Mouse (Mus musculus): ENCODE data around the gene Smad6. TPM values are rescaled to one million over a fixed set of nuclear protein-coding genes. Genes with fewer than 3 reads are reported as not detected.

Gene Smad6
- total and polyA plus RNA-seq, 3 experiments: 0.44 to 1.6 (median 0.98) TPM

DNA sequence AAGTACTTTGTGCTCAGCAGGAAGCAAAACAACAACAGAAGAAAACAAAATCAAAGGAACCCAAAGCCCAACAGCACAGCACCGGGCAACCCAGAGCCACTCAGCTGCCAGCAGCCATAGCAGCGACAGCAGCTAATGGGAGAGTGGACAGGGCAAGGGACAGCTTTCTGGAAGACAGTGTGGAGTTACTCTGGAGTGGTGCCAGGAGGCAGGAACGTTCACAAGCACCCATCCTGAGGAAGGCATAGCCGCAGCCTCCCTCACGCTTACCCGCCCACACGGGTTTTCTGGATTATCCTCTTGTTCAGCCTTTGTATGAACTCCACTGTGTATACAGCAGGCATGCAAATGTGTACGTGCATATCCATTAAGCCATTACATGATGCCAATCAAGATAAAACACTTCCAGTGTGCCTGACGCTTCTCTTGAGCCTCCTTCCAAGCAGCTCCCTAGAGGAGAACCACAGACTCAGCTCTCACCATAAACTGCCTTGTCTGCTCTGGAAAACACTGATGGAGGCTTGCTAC, 98.6 kb downstream of the Smad6 start:
- H3K4me1 ChIP-seq (ENCODE audit: insufficient read depth, low read depth, low read length): no peaks in the 10 kb centered on the region
- H3K27me3 ChIP-seq (ENCODE audit: insufficient read depth, low read length): peaks cover 40% of the 10 kb centered on the region
- DNase-seq (ENCODE audit: low spot score): no peak
- no peaks in the 10 kb centered on the region for H3K9me3 ChIP-seq (replicated peaks)
- H3K4me3 ChIP-seq (ENCODE audit: low read depth, low read length): no peak overlapping the region
- ATAC-seq (ENCODE audit: extremely low read depth, insufficient number of reproducible peaks, low FRiP score, poor library complexity, severe bottlenecking): no peak
- no peaks in the 10 kb centered on the region for H3K36me3 ChIP-seq (replicated peaks)
- TF ChIP-seq TAL1 (conservative IDR thresholded peaks at IDR 0.05; ENCODE audit: low read depth, low read length): no peak
- no peak for TF ChIP-seq GATA1 (IDR thresholded peaks at IDR 0.05; ENCODE audit: borderline replicate concordance, low read length)
- no peak for TF ChIP-seq GATA2 (IDR thresholded peaks at IDR 0.05; ENCODE audit: borderline replicate concordance, low read depth, low read length)
- no peak for TF ChIP-seq POLR2AphosphoS5 (IDR thresholded peaks at IDR 0.05; ENCODE audit: insufficient replicate concordance, low read depth, low read length)
- no peak for TF ChIP-seq CTCF (IDR thresholded peaks at IDR 0.05; ENCODE audit: low read depth, low read length)

- ATAC-seq (ENCODE audit: extremely low read depth, insufficient number of reproducible peaks, low FRiP score, poor library complexity, severe bottlenecking) (no peak), DNase-seq (ENCODE audit: low spot score) (no peak)
- TF ChIP-seq CTCF (IDR thresholded peaks at IDR 0.05; ENCODE audit: low read depth, low read length) (no peak), GATA2 (IDR thresholded peaks at IDR 0.05; ENCODE audit: borderline replicate concordance, low read depth, low read length) (no peak), POLR2AphosphoS5 (IDR thresholded peaks at IDR 0.05; ENCODE audit: insufficient replicate concordance, low read depth, low read length) (no peak), TAL1 (conservative IDR thresholded peaks at IDR 0.05; ENCODE audit: low read depth, low read length) (no peak)
- H3K27me3 ChIP-seq (ENCODE audit: insufficient read depth, low read length): peaks cover 33% of the 10 kb centered on the region
- no peaks in the 10 kb centered on the region for H3K9me3 ChIP-seq (replicated peaks)
- H3K4me1 ChIP-seq (ENCODE audit: insufficient read depth, low read depth, low read length): no peaks in the 10 kb centered on the region
- no peak overlapping the region for H3K4me3 ChIP-seq (ENCODE audit: low read depth, low read length)
- no peaks in the 10 kb centered on the region for H3K36me3 ChIP-seq (replicated peaks)
These were observed 102.2 kb downstream of the Smad6 start for GRCm38 (mm10) chr9:63919708-63920107.

- Histone ChIP-seq H3K4me3 (ENCODE audit: low read depth, low read length) (no peak overlapping the region), H3K4me1 (ENCODE audit: insufficient read depth, low read depth, low read length) (no peaks in the 10 kb centered on the region), H3K9me3 (replicated peaks) (no peaks in the 10 kb centered on the region), H3K27me3 (ENCODE audit: insufficient read depth, low read length) (peaks cover 32% of the 10 kb centered on the region), H3K36me3 (replicated peaks) (no peaks in the 10 kb centered on the region)
- TF ChIP-seq TAL1 (conservative IDR thresholded peaks at IDR 0.05; ENCODE audit: low read depth, low read length): no peak
- no peak for TF ChIP-seq POLR2AphosphoS5 (IDR thresholded peaks at IDR 0.05; ENCODE audit: insufficient replicate concordance, low read depth, low read length)
- no peak for TF ChIP-seq GATA1 (IDR thresholded peaks at IDR 0.05; ENCODE audit: borderline replicate concordance, low read length)
- no peak for TF ChIP-seq CTCF (IDR thresholded peaks at IDR 0.05; ENCODE audit: low read depth, low read length)
- TF ChIP-seq GATA2 (IDR thresholded peaks at IDR 0.05; ENCODE audit: borderline replicate concordance, low read depth, low read length): no peak
- DNase-seq (ENCODE audit: low spot score) (no peak), ATAC-seq (ENCODE audit: extremely low read depth, insufficient number of reproducible peaks, low FRiP score, poor library complexity, severe bottlenecking) (no peak)
These were observed 102.8 kb downstream of the Smad6 start for GRCm38 (mm10) chr9:63919001-63919555.

DNA sequence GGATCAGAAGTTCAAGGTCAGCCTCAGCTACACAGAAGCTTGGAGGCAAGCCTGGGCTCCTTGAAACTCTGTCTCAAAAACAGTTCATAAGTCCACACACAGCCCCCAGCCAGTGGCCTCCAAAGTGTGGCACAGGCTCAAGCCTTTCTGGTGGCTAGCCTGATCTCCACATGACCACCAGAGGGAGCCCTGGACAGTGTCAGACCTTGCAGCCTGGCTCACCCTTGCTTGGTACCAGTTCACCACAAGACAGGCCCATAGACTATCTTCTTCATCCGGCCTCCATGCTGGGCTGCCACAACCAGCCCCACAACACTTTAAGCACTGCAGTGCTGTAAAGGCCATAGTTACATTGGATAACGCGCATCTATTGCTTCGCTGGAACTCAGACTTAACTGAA, 103.6 kb downstream of the Smad6 start:
- ATAC-seq (ENCODE audit: extremely low read depth, insufficient number of reproducible peaks, low FRiP score, poor library complexity, severe bottlenecking) (0 out of 2 replicates have a peak, but pooled peaks have one; percentile 8), DNase-seq (ENCODE audit: low spot score) (peak; percentile 49)
- no peaks in the 10 kb centered on the region for H3K36me3 ChIP-seq (replicated peaks)
- H3K4me1 ChIP-seq (ENCODE audit: insufficient read depth, low read depth, low read length): no peaks in the 10 kb centered on the region
- H3K27me3 ChIP-seq (ENCODE audit: insufficient read depth, low read length): peaks cover 31% of the 10 kb centered on the region
- H3K9me3 ChIP-seq (replicated peaks): no peaks in the 10 kb centered on the region
- no peak overlapping the region for H3K4me3 ChIP-seq (ENCODE audit: low read depth, low read length)
- TF ChIP-seq GATA2 (IDR thresholded peaks at IDR 0.05; ENCODE audit: borderline replicate concordance, low read depth, low read length) (no peak), TAL1 (conservative IDR thresholded peaks at IDR 0.05; ENCODE audit: low read depth, low read length) (no peak), POLR2AphosphoS5 (IDR thresholded peaks at IDR 0.05; ENCODE audit: insufficient replicate concordance, low read depth, low read length) (no peak), GATA1 (IDR thresholded peaks at IDR 0.05; ENCODE audit: borderline replicate concordance, low read length) (no peak), CTCF (IDR thresholded peaks at IDR 0.05; ENCODE audit: low read depth, low read length) (peak; percentile 54; the same call in 1 of the 2 replicates)

- Histone ChIP-seq H3K9me3 (replicated peaks) (no peaks in the 10 kb centered on the region), H3K27me3 (ENCODE audit: insufficient read depth, low read length) (peaks cover 23% of the 10 kb centered on the region), H3K4me3 (ENCODE audit: low read depth, low read length) (no peak overlapping the region), H3K4me1 (ENCODE audit: insufficient read depth, low read depth, low read length) (no peaks in the 10 kb centered on the region), H3K36me3 (replicated peaks) (no peaks in the 10 kb centered on the region)
- DNase-seq (ENCODE audit: low spot score) (no peak), ATAC-seq (ENCODE audit: extremely low read depth, insufficient number of reproducible peaks, low FRiP score, poor library complexity, severe bottlenecking) (no peak)
- TF ChIP-seq TAL1 (conservative IDR thresholded peaks at IDR 0.05; ENCODE audit: low read depth, low read length): no peak
- no peak for TF ChIP-seq GATA1 (IDR thresholded peaks at IDR 0.05; ENCODE audit: borderline replicate concordance, low read length)
- no peak for TF ChIP-seq CTCF (IDR thresholded peaks at IDR 0.05; ENCODE audit: low read depth, low read length)
- no peak for TF ChIP-seq POLR2AphosphoS5 (IDR thresholded peaks at IDR 0.05; ENCODE audit: insufficient replicate concordance, low read depth, low read length)
- TF ChIP-seq GATA2 (IDR thresholded peaks at IDR 0.05; ENCODE audit: borderline replicate concordance, low read depth, low read length): no peak
These were observed 105.4 kb downstream of the Smad6 start for GRCm38 (mm10) chr9:63916441-63916840.

DNA sequence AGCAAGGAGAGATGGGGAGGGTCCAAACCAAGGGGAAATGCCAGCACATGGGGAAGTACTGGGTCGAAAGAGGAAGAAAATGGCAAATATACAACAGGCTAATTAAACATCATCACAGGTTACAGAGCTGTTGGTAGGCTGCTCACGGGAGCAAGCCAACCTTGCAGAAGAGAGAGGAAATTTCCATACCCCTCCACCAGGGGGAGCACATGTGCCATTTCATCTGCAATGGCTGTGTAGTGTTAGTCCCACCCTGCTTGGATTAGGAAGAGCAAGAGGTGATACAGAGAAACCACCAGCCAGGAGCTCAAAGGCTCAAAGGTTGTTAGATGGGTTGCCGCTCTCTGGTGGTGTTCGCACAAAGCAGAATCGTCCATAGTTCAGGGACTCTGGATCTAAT, 105.9 kb downstream of the Smad6 start:
- TF ChIP-seq CTCF (IDR thresholded peaks at IDR 0.05; ENCODE audit: low read depth, low read length) (peak; percentile 70), TAL1 (conservative IDR thresholded peaks at IDR 0.05; ENCODE audit: low read depth, low read length) (no peak)
- no peak for ATAC-seq (ENCODE audit: extremely low read depth, insufficient number of reproducible peaks, low FRiP score, poor library complexity, severe bottlenecking)
- Histone ChIP-seq H3K27me3 (ENCODE audit: insufficient read depth, low read length) (peaks cover 23% of the 10 kb centered on the region), H3K4me3 (ENCODE audit: low read depth, low read length) (no peak overlapping the region), H3K4me1 (ENCODE audit: insufficient read depth, low read depth, low read length) (no peaks in the 10 kb centered on the region), H3K9me3 (replicated peaks) (no peaks in the 10 kb centered on the region), H3K36me3 (replicated peaks) (no peaks in the 10 kb centered on the region)
- peak; percentile 11 for DNase-seq (ENCODE audit: low spot score)

Measured in G1E (cell line).